Mouse (Mus musculus) left cerebral cortex, adult 2 months (tissue): ENCODE data around the gene Dis3l2. TPM values are rescaled to one million over a fixed set of nuclear protein-coding genes. Genes with fewer than 3 reads are reported as not detected.
A peak's percentile ranks its signal among the peaks of the same experiment; 100 is the strongest.

ENCODE experiments used
- DNase-seq, 2 experiments: peaks; one replicate each; pipeline ENCODE4 v3.0.0; 2021 to 2022; ENCODE audit warnings: low spot score in 2 of 2, mixed read lengths in 1 of 2; ENCODE audit errors: extremely low spot score in 1 of 2
- H3K27ac ChIP-seq: fragments of 200-600 bp; 2 replicates; pipeline ENCODE4 v1.8.1; 2022
- H3K4me3 ChIP-seq: fragments of 200-600 bp; 2 replicates; pipeline ENCODE4 v1.8.1; 2022
- CTCF ChIP-seq: fragments of 200-600 bp; IDR thresholded peaks from 2 replicates; pipeline ENCODE4 v1.8.1; 2022; ENCODE audit warnings: antibody characterized with exemption, mild to moderate bottlenecking, moderate library complexity
- intact Hi-C: fragments of 180-260 bp; cut with DNase I; formaldehyde crosslinking; loops from one replicate; pipeline ENCODE4 v1.15.1; 2025
- long read RNA-seq, 2 experiments: library from polyadenylated mRNA; stranded (forward); transcript quantifications; one replicate each; pipeline ENCODE4 v2.0.0; 2021; ENCODE audit warnings: borderline mapping rate in 2 of 2
- total RNA-seq, 2 experiments: library from RNA; stranded (reverse); gene quantifications; 2 replicates each; pipeline ENCODE4 v1.2.3; 2021

Gene Dis3l2
- 10 to 100 TPM; 25.5 to 29.0 TPM for total RNA-seq
- long read RNA-seq, experiment 1, transcript Dis3l2-202 (22 exons, 3,154 nt), result major isoform, 7 of 19 reads
- long read RNA-seq, experiment 1, partial matches to known transcripts, result 6 of 19 reads
- long read RNA-seq, experiment 1, other reads (novel, unspliced or antisense), result 3 of 19 reads
- long read RNA-seq, experiment 2, transcript Dis3l2-202 (22 exons, 3,154 nt), result major isoform, 7 of 13 reads
- long read RNA-seq, experiment 2, partial matches to known transcripts, result 3 of 13 reads
- long read RNA-seq, experiment 2, other reads (novel, unspliced or antisense), result 1 of 13 reads

GRCm38 (mm10) chr1:86703300-86703964, at the start of gene Dis3l2:
TSS of gene Dis3l2 (plus strand) at chr1:86703808.
- no peak for TF ChIP-seq CTCF
- Histone ChIP-seq H3K4me3 (peak within 1 kb of the TSS; percentile 79), H3K27ac (peak within 1 kb of the TSS; percentile 97)
- intact Hi-C loops, result no loop called here
- peak; percentile 90 to 92 for DNase-seq

GRCm38 (mm10) chr1:86657071-86657470, 46.5 kb upstream of the Dis3l2 start:
- intact Hi-C loops, result no loop called here

GRCm38 (mm10) chr1:86665091-86665490, 38.5 kb upstream of the Dis3l2 start:
- H3K4me3 ChIP-seq, result no peak overlapping the region
- intact Hi-C loops, result loop anchor here (5.0 kb wide), 1 partner anchor 522 kb away; no protein-coding TSS in a partner anchor
- no peak for TF ChIP-seq CTCF

More at GRCm38 (mm10) chr1:86657071-86657470, 46.5 kb upstream of the Dis3l2 start:
- Histone ChIP-seq H3K4me3 (no peak overlapping the region), H3K27ac (no peak overlapping the region)
- DNase-seq, result no peak
- no peak for TF ChIP-seq CTCF

GRCm38 (mm10) chr1:86669552-86670273, 33.9 kb upstream of the Dis3l2 start:
- H3K27ac ChIP-seq, result peak overlapping the region; percentile 73
- TF ChIP-seq CTCF, result peak; percentile 76
- peak overlapping the region; percentile 61 for H3K4me3 ChIP-seq
- peak; percentile 65 to 67 for DNase-seq
- intact Hi-C loops, result loop anchor here (1.0 to 5.0 kb wide), 3 partner anchors 193 to 518 kb away; no protein-coding TSS in a partner anchor

More at GRCm38 (mm10) chr1:86665091-86665490, 38.5 kb upstream of the Dis3l2 start:
- DNase-seq, result no peak
- no peak overlapping the region for H3K27ac ChIP-seq

- peak; percentile 47 for TF ChIP-seq CTCF
- Histone ChIP-seq H3K4me3 (peak within 1 kb of the TSS; percentile 61), H3K27ac (peak within 1 kb of the TSS; percentile 73)
- intact Hi-C loops, result loop anchor here (5.0 kb wide), 1 partner anchor 192 kb away; no protein-coding TSS in a partner anchor
- peak; percentile 82 to 86 for DNase-seq
Observed at GRCm38 (mm10) chr1:86670279-86671038, 33.1 kb upstream of the Dis3l2 start, which contains the start of gene Nppc. TSS of gene Nppc (minus strand) at chr1:86670571.

- Histone ChIP-seq H3K27ac (no peak overlapping the region), H3K4me3 (no peak overlapping the region)
- intact Hi-C loops, result loop anchor here (5.0 kb wide), 1 partner anchor 188 kb away; no protein-coding TSS in a partner anchor
- no peak for TF ChIP-seq CTCF
- DNase-seq, result no peak
Observed at GRCm38 (mm10) chr1:86674385-86674784, 29.2 kb upstream of the Dis3l2 start.

- H3K4me3 ChIP-seq, result no peak overlapping the region
- DNase-seq, result no peak
- intact Hi-C loops, result no loop called here
- no peak for TF ChIP-seq CTCF
- H3K27ac ChIP-seq, result no peak overlapping the region
Observed at GRCm38 (mm10) chr1:86675126-86675525, 28.5 kb upstream of the Dis3l2 start.

GRCm38 (mm10) chr1:86677624-86678023, 26.0 kb upstream of the Dis3l2 start:
- no peak for TF ChIP-seq CTCF
- Histone ChIP-seq H3K4me3 (no peak overlapping the region), H3K27ac (no peak overlapping the region)
- no peak for DNase-seq
- intact Hi-C loops, result no loop called here

- no peak overlapping the region for H3K27ac ChIP-seq
- TF ChIP-seq CTCF, result no peak
- intact Hi-C loops, result no loop called here
- H3K4me3 ChIP-seq, result no peak overlapping the region
- DNase-seq, result no peak
Observed at GRCm38 (mm10) chr1:86678667-86679066, 24.9 kb upstream of the Dis3l2 start.

- Histone ChIP-seq H3K27ac (no peak overlapping the region), H3K4me3 (no peak overlapping the region)
- TF ChIP-seq CTCF, result no peak
- intact Hi-C loops, result no loop called here
- no peak for DNase-seq
Observed at GRCm38 (mm10) chr1:86687236-86687635, 16.4 kb upstream of the Dis3l2 start.

GRCm38 (mm10) chr1:86691027-86691426, 12.6 kb upstream of the Dis3l2 start:
- DNase-seq, result no peak
- Histone ChIP-seq H3K27ac (no peak overlapping the region), H3K4me3 (no peak overlapping the region)
- intact Hi-C loops, result no loop called here
- no peak for TF ChIP-seq CTCF
